Mouse (Mus musculus) hindbrain, embryonic 14.5 days (tissue): Measurements from ENCODE around the gene Fam167b. TPM values are rescaled to one million over a fixed set of nuclear protein-coding genes. Genes with fewer than 3 reads are reported as not detected.

Source experiments
- ATAC-seq: fragments of 200-750 bp; cut with Nextera tagmentation; 2 replicates; pipeline ENCODE4 v1.8.0; 2017; ENCODE audit warnings: moderate number of reproducible peaks, mild to moderate bottlenecking, moderate TSS enrichment, moderate library complexity; ENCODE audit not compliant: low FRiP score
- DNase-seq: peaks from one replicate; pipeline ENCODE4 v3.0.0-alpha.2; 2015; ENCODE audit warnings: low spot score
- H3K27ac ChIP-seq: fragments of 300-500 bp; sonication (generic); 2 replicates; pipeline ENCODE4 v1.5.1; 2014; ENCODE audit warnings: mild to moderate bottlenecking, moderate library complexity
- H3K27me3 ChIP-seq: fragments of 300-500 bp; sonication (generic); 2 replicates; pipeline ENCODE4 v1.6.1; 2014; ENCODE audit warnings: mild to moderate bottlenecking, low read length, mixed read lengths; ENCODE audit not compliant: control insufficient read depth, insufficient read depth
- H3K36me3 ChIP-seq: fragments of 300-500 bp; sonication (generic); replicated peaks from 2 replicates; pipeline ENCODE4 v1.6.1; 2014; ENCODE audit not compliant: control insufficient read depth, insufficient read depth
- H3K4me1 ChIP-seq: fragments of 300-500 bp; sonication (generic); replicated peaks from 2 replicates; pipeline ENCODE4 v1.6.1; 2014; ENCODE audit warnings: antibody characterized with exemption, low read length, mixed read lengths; ENCODE audit not compliant: control insufficient read depth, insufficient read depth
- H3K4me2 ChIP-seq: fragments of 300-500 bp; sonication (generic); replicated peaks from 2 replicates; pipeline ENCODE4 v1.6.1; 2014; ENCODE audit warnings: mild to moderate bottlenecking, moderate library complexity
- H3K4me3 ChIP-seq: fragments of 300-500 bp; sonication (generic); replicated peaks from 2 replicates; pipeline ENCODE4 v1.5.1; 2014; ENCODE audit warnings: mild to moderate bottlenecking, low read length
- H3K9ac ChIP-seq: fragments of 300-500 bp; sonication (generic); 2 replicates; pipeline ENCODE4 v1.6.1; 2014
- H3K9me3 ChIP-seq: fragments of 300-500 bp; sonication (generic); 2 replicates; pipeline ENCODE4 v1.6.1; 2016; ENCODE audit warnings: low read length; ENCODE audit not compliant: control insufficient read depth
- WGBS: fragments of 180-500 bp; shearing (Covaris S2); extraction: QIAGEN DNeasy Blood & Tissue Kit; methylation state at CpG from one replicate; pipeline ENCODE4 v1.1.7; 2014; 5-methylcytosine and 5-hydroxymethylcytosine counted together
- polyA plus RNA-seq: library from polyadenylated mRNA; unstranded; fragments of >200 nt; fragmentation: Nextera tagmentation; extraction: Ambion mirVana; gene quantifications from 2 replicates; pipeline ENCODE4 v1.2.1, GENCODE M21; 2014

Gene Fam167b
- polyA plus RNA-seq, 1 experiment from 2014 or later, result 1.0 TPM

GRCm38 (mm10) chr4:129584884-129585608, 6.7 kb upstream of the Fam167b start:
- WGBS, result 2% methylated on average over 36 of the region's 36 CpGs
- Histone ChIP-seq H3K9ac (peak overlapping the region; percentile 32), H3K36me3 (no peaks in the 10 kb centered on the region; the same call in 1 of the 2 replicates), H3K9me3 (no peaks in the 10 kb centered on the region), H3K4me1 (no peaks in the 10 kb centered on the region), H3K27ac (no peak overlapping the region), H3K27me3 (no peaks in the 10 kb centered on the region), H3K4me3 (peak overlapping the region; percentile 21), H3K4me2 (peak overlapping the region; percentile 48)
- DNase-seq (peak; percentile 66), ATAC-seq (no peak; the same call in 1 of the 2 replicates)

GRCm38 (mm10) chr4:129584370-129584769, 6.0 kb upstream of the Fam167b start:
- no peak overlapping the region for H3K27ac ChIP-seq
- no peak overlapping the region for H3K9ac ChIP-seq
- 92% methylated on average over 1 of the region's 1 CpGs for WGBS
- H3K4me2 ChIP-seq, result peak overlapping the region; percentile 48; the same call in 1 of the 2 replicates
- DNase-seq, result no peak
- no peak for ATAC-seq
- no peaks in the 10 kb centered on the region for H3K9me3 ChIP-seq
- H3K4me3 ChIP-seq, result no peak overlapping the region
- H3K4me1 ChIP-seq, result no peaks in the 10 kb centered on the region
- no peaks in the 10 kb centered on the region for H3K27me3 ChIP-seq
- H3K36me3 ChIP-seq, result no peaks in the 10 kb centered on the region; the same call in 1 of the 2 replicates

- DNase-seq, result no peak
- no peak overlapping the region for H3K27ac ChIP-seq
- H3K4me1 ChIP-seq, result no peaks in the 10 kb centered on the region
- 96% methylated on average over 1 of the region's 1 CpGs for WGBS
- no peak overlapping the region for H3K9ac ChIP-seq
- H3K27me3 ChIP-seq, result no peaks in the 10 kb centered on the region
- H3K4me2 ChIP-seq, result no peak overlapping the region
- ATAC-seq, result no peak
- H3K36me3 ChIP-seq, result no peaks in the 10 kb centered on the region
- H3K9me3 ChIP-seq, result no peaks in the 10 kb centered on the region
- H3K4me3 ChIP-seq, result no peak overlapping the region
Measured at GRCm38 (mm10) chr4:129582251-129582650, 3.9 kb upstream of the Fam167b start.

- 76% methylated on average over 7 of the region's 7 CpGs for WGBS
Measured at GRCm38 (mm10) chr4:129580347-129580746, 2.0 kb upstream of the Fam167b start.

GRCm38 (mm10) chr4:129577688-129578087, 661 bp downstream of the Fam167b start:
- no peak for DNase-seq
- no peaks in the 10 kb centered on the region for H3K27me3 ChIP-seq
- WGBS, result 83% methylated on average over 7 of the region's 7 CpGs
- no peak overlapping the region for H3K9ac ChIP-seq
- no peaks in the 10 kb centered on the region for H3K4me1 ChIP-seq
- H3K9me3 ChIP-seq, result no peaks in the 10 kb centered on the region
- H3K36me3 ChIP-seq, result no peaks in the 10 kb centered on the region
- no peak overlapping the region for H3K4me2 ChIP-seq
- no peak overlapping the region for H3K4me3 ChIP-seq
- no peak for ATAC-seq
- H3K27ac ChIP-seq, result no peak overlapping the region

More at GRCm38 (mm10) chr4:129580347-129580746, 2.0 kb upstream of the Fam167b start:
- Histone ChIP-seq H3K9ac (no peak overlapping the region), H3K27ac (no peak overlapping the region), H3K4me3 (no peak overlapping the region), H3K4me2 (no peak overlapping the region), H3K9me3 (no peaks in the 10 kb centered on the region), H3K4me1 (no peaks in the 10 kb centered on the region), H3K36me3 (no peaks in the 10 kb centered on the region), H3K27me3 (no peaks in the 10 kb centered on the region)
- DNase-seq (no peak), ATAC-seq (no peak)

- H3K27ac ChIP-seq, result no peak overlapping the region
- WGBS, result 28% methylated on average over 21 of the region's 21 CpGs
- no peak for ATAC-seq
- no peaks in the 10 kb centered on the region for H3K4me1 ChIP-seq
- H3K4me2 ChIP-seq, result peak overlapping the region; percentile 8; the same call in 1 of the 2 replicates
- no peak overlapping the region for H3K4me3 ChIP-seq
- H3K27me3 ChIP-seq, result no peaks in the 10 kb centered on the region
- H3K9me3 ChIP-seq, result no peaks in the 10 kb centered on the region
- H3K36me3 ChIP-seq, result no peaks in the 10 kb centered on the region
- H3K9ac ChIP-seq, result no peak overlapping the region
- peak; percentile 71 for DNase-seq
Measured at GRCm38 (mm10) chr4:129576863-129577491, 1.4 kb downstream of the Fam167b start.

GRCm38 (mm10) chr4:129575171-129575844, 3.0 kb downstream of the Fam167b start:
- ATAC-seq (no peak), DNase-seq (no peak)
- no peaks in the 10 kb centered on the region for H3K9me3 ChIP-seq
- H3K27me3 ChIP-seq, result no peaks in the 10 kb centered on the region
- H3K9ac ChIP-seq, result no peak overlapping the region
- H3K27ac ChIP-seq, result no peak overlapping the region
- H3K4me1 ChIP-seq, result no peaks in the 10 kb centered on the region
- H3K4me2 ChIP-seq, result no peak overlapping the region
- no peaks in the 10 kb centered on the region for H3K36me3 ChIP-seq
- 59% methylated on average over 7 of the region's 8 CpGs for WGBS
- no peak overlapping the region for H3K4me3 ChIP-seq

- H3K4me1 ChIP-seq, result no peaks in the 10 kb centered on the region
- DNase-seq, result no peak
- H3K4me3 ChIP-seq, result no peak within 1 kb of the TSS
- no peaks in the 10 kb centered on the region for H3K9me3 ChIP-seq
- no peak within 1 kb of the TSS for H3K27ac ChIP-seq
- H3K4me2 ChIP-seq, result no peak within 1 kb of the TSS
- no peak for ATAC-seq
- no peaks in the 10 kb centered on the region for H3K36me3 ChIP-seq
- H3K27me3 ChIP-seq, result no peaks in the 10 kb centered on the region
- no peak within 1 kb of the TSS for H3K9ac ChIP-seq
- WGBS, result 95% methylated on average over 8 of the region's 8 CpGs
Measured at GRCm38 (mm10) chr4:129573430-129573829, 4.9 kb downstream of the Fam167b start, which contains the start of gene Lck. Lck (minus strand) TSS chr4:129573641.

- H3K4me1 ChIP-seq, result no peaks in the 10 kb centered on the region
- no peak overlapping the region for H3K9ac ChIP-seq
- WGBS, result 94% methylated on average over 4 of the region's 4 CpGs
- no peak for ATAC-seq
- no peak overlapping the region for H3K4me3 ChIP-seq
- H3K27me3 ChIP-seq, result no peaks in the 10 kb centered on the region
- H3K4me2 ChIP-seq, result no peak overlapping the region
- H3K36me3 ChIP-seq, result no peaks in the 10 kb centered on the region
- no peaks in the 10 kb centered on the region for H3K9me3 ChIP-seq
- no peak overlapping the region for H3K27ac ChIP-seq
- no peak for DNase-seq
Measured at GRCm38 (mm10) chr4:129573093-129573370, 5.3 kb downstream of the Fam167b start.
